Mouse (Mus musculus) induced T-regulatory cell, adult 2 months (primary cell): ENCODE measurements around the gene Nisch.

Experiments used
- DNase-seq: peaks from one replicate; pipeline ENCODE4 v3.0.0-alpha.2; 2012; ENCODE audit warnings: low read depth

Gene Nisch

GRCm38 (mm10) chr14:31216846-31217245 lies at the start of gene Nisch:
Nisch (minus strand) TSS chr14:31216946.
- DNase-seq, result no peak

GRCm38 (mm10) chr14:31260932-31261331 lies 44.2 kb upstream of the Nisch start:
- no peak for DNase-seq

- no peak for DNase-seq
Observed at GRCm38 (mm10) chr14:31260374-31260773, 43.6 kb upstream of the Nisch start.

- no peak for DNase-seq
Observed at GRCm38 (mm10) chr14:31258476-31259050, 41.8 kb upstream of the Nisch start.

GRCm38 (mm10) chr14:31252091-31252490 lies 35.3 kb upstream of the Nisch start:
- DNase-seq, result no peak

- DNase-seq, result no peak
Observed at GRCm38 (mm10) chr14:31251626-31252025, 34.9 kb upstream of the Nisch start.

- peak; percentile 97 for DNase-seq
Observed at GRCm38 (mm10) chr14:31251084-31251604, 34.4 kb upstream of the Nisch start, which contains the start of the genes Phf7 and Bap1. Phf7 (minus strand) TSS chr14:31251317. Bap1 (plus strand) TSS chr14:31251450.

GRCm38 (mm10) chr14:31250222-31251083 lies 33.7 kb upstream of the Nisch start:
- no peak for DNase-seq

GRCm38 (mm10) chr14:31248396-31248795 lies 31.6 kb upstream of the Nisch start:
- DNase-seq, result no peak

- DNase-seq, result no peak
Observed at GRCm38 (mm10) chr14:31245946-31246345, 29.2 kb upstream of the Nisch start.

- DNase-seq, result no peak
Observed at GRCm38 (mm10) chr14:31244777-31245176, 28.0 kb upstream of the Nisch start.

GRCm38 (mm10) chr14:31240528-31240927 lies 23.8 kb upstream of the Nisch start:
- no peak for DNase-seq

- DNase-seq, result no peak
Observed at GRCm38 (mm10) chr14:31237101-31237882, 20.5 kb upstream of the Nisch start.

- peak; percentile 84 for DNase-seq
Observed at GRCm38 (mm10) chr14:31233996-31234591, 17.3 kb upstream of the Nisch start.

- no peak for DNase-seq
Observed at GRCm38 (mm10) chr14:31233070-31233995, 16.6 kb upstream of the Nisch start.

- no peak for DNase-seq
Observed at GRCm38 (mm10) chr14:31232404-31233069, 15.8 kb upstream of the Nisch start.

GRCm38 (mm10) chr14:31230442-31230841 lies 13.7 kb upstream of the Nisch start:
- DNase-seq, result no peak

- DNase-seq, result peak; percentile 25
Observed at GRCm38 (mm10) chr14:31228234-31228633, 11.5 kb upstream of the Nisch start.

- DNase-seq, result no peak
Observed at GRCm38 (mm10) chr14:31226978-31227377, 10.2 kb upstream of the Nisch start.

- DNase-seq, result peak; percentile 46
Observed at GRCm38 (mm10) chr14:31217666-31218065, 920 bp upstream of the Nisch start, which contains the start of gene Sema3g. Sema3g (plus strand) TSS chr14:31217860.
